Mouse (Mus musculus) lung, adult 18-20 months (tissue): ENCODE results near the gene Cdh20.

ENCODE experiments used
- DNase-seq, 2 experiments: peaks; one replicate each; pipeline ENCODE4 v3.0.0; 2022; ENCODE audit warnings: mixed read lengths in 2 of 2

Gene Cdh20

DNA sequence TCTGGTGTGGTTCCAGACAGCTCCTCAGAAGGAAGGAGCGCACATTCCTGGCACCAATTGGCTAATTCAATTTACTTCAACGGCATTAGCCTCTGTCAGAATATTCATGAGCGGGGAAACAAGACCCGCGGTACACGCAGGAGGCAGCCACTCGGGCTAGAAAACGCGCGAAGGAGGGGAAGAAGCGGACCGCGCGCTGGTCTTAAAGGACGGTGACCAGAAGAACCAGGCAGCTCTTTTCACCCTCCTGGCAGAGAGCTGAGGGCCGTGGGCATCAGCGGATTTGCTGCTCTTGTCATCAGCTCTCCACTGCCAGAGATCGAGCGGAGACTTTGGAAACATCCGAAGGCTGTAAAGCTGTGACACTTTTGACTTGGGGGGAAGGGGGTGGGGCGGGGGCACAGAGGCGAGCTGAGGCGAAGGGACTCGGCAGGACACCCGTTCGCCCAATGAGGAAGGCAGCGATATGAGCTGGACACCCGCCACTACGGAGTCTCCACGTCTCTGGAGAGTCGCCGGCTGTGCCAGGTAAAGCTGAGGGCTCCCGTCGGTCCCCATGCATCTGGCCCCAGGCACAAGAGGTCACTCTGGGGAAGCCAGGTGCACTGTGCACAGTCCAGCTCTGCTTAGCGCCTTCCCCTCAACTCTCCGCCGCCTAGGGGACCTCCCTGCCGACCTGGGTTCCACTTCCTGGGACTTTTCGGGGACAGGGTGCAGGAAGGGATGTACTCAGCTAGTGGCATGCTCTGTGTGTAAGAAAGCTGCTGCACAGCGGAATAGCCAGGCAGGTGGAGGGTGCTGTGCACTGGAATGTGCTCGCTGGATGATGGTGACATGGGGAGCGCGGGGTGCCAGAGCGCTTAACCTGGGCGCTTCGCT, at the start of gene Cdh20:
Gene Cdh20 (plus strand): TSS at position 159 of the 879 bp plus-strand sequence.
- no peak for DNase-seq

DNA sequence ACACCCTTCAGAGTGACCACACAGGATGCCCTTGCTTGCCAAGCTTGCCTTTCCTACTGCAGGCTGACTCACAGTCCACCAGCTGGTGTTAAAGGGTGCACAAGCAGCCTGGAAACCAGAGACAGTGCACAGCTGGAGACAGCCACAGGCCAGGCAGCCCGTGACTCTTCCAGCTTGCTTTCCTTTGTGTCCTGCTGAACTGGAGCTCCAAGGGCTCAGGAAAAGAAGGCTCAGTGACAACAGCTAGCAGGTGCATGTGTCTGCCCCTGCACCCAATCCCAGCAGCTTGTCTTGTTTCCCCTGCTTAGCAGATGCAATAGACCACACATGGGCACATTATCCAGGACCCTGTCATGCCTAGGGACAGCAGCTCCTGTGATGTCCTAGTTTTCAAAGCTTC, 21.5 kb upstream of the Cdh20 start:
- DNase-seq, result no peak

DNA sequence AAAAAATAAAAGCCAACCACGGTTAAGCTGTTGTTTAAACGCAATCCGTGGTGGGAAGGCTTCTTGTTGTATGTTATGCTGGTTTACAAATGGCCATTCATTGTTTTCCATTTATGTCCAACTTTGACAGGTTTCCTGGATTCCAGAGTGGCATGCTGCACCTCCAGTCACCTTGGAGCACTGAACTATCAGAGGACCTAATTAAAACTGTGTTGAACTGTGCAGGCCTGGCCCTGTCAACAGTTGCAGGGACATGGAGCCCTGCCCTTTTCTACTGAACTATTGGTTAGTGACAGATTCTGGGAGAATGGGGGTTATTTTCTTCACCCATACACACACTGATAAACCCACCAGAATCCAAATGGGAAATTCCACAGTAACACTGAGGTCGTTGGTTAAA, 20.9 kb upstream of the Cdh20 start:
- DNase-seq, result no peak

DNA sequence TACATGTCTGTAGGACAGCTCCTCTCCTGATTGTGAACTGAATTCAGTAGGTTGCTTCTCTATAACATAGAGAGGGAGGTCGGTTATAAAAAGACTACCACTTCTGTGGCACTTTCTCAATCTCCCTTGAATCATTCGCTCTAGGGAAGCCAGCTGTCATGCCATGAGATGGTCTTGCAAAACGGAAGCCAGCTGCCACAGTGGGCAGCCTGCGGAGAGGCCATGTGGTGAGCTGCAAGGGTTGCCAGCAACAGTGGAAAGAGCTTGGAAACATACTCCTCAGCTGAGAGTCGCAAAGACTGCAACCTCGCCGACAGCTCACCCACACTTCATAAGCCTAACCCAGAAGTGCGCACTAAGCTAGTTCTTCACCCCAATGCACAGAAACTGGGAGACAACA, 13.8 kb upstream of the Cdh20 start:
- no peak for DNase-seq

DNA sequence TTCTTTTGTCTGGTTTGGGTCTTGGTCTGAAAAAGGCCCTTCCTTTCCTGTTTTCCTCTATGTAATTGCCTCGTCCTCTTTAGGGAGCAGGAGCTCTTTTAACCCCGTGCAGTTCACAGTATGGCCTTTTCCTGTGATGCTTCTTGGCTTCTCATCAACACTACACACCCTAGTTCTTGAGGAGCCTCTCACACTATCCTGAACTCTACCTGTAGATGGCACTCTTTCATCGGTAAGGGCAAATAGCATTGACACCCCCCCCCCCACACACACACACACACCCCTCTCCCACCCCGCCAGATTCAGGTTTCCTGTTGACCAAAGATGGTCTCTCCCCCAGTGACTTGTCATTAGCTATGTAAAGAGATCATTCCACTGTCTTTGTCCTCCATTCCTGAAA, 12.4 kb upstream of the Cdh20 start:
- no peak for DNase-seq

DNA sequence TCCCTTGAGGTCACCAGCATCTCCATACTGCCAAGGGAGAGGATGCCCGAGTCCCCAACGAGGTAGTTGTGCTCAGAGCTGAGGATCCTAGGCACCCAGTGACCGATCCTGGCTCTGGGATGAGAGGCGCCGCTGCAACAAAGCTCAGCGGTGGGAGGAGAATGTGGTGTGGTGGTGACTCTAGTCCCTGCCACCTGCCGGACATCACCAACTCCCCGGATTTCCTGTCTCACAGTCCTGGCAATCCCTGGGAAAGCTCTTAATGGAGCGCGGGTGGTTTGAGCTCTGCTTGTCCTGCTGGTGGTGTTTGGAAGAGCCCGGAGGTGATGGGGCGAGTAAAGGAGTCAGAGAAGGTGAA, 900 bp downstream of the Cdh20 start:
- DNase-seq, result no peak

DNA sequence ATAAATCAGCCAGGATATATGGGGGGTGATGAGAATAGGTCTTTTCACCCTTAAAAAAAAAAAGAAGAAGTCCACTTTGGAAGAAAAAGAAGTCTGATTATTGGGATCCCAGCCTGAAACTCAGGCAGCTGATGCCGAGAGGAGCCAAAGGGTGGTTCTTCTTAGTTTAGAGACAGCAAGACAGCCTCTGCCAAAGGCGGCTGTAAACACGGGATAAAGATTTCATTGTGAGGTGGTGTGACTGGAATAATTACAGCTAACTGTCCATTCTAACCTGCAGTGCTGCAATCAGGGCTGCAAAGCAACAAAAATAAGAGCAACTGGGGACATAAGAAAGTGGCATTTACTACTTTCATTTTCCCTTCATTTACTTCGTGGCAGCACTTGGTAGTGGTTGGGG, 3.6 kb downstream of the Cdh20 start:
- DNase-seq, result no peak

DNA sequence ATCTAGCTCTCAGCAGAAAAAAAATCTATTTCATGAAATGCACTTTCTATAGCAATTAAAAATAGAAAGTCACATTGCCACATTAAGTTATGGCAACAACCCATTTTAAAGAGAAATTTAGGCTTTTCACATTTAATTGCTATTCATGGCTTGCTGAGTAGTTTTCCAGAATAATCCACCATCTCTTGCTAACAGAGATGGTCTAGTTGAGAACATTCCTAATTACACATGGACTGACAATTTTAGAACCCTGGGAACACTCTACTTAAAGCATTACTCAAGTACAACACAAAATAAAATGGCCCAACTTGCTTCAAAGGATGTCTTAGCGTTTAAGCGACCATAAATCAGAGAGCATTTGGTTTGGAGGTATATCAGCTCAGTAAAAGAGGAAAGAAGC, 4.9 kb downstream of the Cdh20 start:
- DNase-seq, result no peak

DNA sequence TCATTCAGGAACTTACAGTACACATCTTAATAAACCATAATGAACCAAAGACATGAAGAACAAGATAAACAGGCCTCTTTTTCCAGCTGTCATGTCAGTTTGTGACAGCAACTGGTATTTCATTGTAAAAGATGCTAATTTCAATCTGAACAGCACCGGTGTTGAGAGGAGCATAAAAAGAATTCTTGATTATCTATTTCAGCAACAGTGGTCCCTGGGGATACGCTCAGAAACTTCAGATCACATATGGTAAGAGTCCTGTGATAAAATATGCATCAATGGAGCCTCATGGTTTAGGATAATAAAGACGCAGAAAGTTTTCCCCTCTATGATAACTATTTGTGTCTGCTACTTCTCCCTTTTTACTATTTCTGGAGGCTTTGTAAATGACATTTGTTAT, 25.2 kb downstream of the Cdh20 start:
- no peak for DNase-seq

DNA sequence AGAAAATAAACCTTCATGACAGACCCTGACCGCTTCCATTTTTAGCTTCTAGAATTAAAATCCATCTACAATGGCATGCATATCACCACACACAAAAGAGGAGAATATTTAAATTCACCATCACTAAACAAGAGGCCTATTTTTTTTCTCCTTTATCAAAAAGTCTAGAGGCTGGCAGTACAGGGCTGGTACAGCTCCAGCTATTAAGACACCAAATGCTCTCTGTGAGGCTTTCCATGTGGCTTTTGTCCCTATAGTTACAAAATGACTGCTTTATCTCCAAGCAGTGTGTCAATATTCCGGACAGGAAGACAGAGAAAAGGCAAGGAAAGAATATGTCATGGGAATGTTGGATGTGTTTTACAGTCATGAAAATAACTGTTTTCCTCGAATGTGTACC, 27.8 kb downstream of the Cdh20 start:
- no peak for DNase-seq

DNA sequence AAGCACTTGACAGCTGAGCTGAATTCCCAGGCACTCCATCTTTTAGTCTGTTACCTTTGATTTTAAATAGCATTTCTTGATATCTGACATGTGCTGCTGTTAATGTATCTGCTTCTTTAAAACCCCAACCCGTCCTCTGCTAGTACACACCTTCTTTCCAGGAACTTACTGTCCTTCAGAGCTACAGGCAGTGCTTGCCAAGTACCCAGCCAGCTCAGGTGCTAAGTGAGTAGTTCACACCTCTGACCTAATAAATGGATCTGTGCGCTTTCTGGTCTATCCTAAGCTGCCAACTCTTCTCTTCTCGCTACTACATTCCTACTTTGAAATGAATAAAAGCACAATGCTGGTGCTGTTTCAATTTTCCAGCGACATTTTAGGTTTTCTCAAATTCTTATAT, 28.8 kb downstream of the Cdh20 start:
- DNase-seq, result no peak

DNA sequence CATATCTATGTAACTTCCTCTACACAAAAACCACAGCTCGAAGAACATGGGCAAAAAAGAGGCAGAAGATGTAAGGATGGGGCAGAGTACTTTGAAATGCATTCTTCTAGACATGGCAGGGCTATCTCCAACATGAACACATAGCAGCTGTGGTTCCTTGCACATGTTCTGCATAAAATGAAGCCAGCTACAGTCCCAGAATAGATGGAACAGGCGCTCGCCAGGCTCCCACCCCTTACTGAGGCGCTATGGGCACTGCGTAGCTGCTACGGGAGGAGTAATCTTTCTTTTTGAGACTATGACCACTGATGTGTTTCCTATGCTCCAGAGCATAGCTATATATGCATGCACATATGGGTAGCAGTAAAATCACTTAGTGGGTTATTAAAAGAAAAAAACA, 36.4 kb downstream of the Cdh20 start:
- DNase-seq, result no peak

DNA sequence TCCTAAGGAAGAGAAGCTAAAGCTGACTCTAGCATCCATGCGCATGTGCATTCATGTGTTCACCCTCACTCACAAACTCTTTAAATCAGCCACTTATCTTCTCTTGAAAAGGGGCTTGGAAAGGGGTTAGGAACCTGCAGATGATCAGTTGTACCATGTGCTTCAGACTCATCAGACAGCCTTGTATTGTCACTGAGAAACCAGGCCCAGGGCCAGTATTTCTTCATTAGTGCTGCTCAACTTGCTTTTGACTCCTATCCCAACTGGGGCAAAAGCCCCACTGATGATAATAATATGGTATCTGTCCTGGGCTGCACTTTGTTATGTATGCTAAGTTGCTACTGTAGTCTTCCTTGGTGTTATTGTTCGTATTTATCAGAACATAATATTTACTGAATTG, 38.9 kb downstream of the Cdh20 start:
- no peak for DNase-seq

DNA sequence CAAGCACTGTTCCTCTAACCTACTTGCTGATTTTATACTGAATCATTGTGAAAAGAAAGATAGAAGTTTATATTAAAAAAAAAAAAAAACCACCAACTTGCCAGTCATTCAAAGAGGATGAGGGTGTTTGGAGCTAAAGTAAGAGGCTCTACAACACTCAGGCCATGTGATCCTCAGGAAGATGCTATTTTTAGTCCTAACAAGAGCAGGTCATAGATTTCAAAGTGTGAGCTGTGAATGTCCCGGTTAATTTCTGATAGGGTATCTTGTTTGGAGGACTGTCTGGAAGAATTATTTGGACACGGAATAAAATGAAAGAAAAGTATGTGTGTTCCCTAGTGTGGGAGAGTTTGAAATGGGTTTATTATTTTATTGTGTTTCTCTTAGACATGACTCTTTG, 49.2 kb downstream of the Cdh20 start:
- no peak for DNase-seq

DNA sequence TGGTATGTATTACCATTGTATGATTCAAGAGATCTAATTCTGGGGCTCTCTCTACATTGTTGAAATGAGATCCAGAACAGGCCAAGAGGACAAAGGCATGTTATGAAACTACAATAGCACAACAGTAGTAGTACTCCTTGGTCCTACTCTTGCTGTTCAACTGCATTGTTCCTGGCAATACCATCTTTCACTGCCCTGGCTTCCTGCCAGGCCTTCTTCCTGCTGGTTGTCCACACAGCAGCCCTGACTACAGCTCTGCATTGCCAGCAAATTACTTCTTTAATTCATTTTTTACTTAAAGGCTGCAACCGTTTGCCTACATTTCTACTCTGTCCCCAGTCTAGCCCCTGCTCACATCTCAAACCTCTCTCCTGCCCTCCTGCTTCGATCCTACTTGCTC, 59.8 kb downstream of the Cdh20 start:
- DNase-seq, result no peak

DNA sequence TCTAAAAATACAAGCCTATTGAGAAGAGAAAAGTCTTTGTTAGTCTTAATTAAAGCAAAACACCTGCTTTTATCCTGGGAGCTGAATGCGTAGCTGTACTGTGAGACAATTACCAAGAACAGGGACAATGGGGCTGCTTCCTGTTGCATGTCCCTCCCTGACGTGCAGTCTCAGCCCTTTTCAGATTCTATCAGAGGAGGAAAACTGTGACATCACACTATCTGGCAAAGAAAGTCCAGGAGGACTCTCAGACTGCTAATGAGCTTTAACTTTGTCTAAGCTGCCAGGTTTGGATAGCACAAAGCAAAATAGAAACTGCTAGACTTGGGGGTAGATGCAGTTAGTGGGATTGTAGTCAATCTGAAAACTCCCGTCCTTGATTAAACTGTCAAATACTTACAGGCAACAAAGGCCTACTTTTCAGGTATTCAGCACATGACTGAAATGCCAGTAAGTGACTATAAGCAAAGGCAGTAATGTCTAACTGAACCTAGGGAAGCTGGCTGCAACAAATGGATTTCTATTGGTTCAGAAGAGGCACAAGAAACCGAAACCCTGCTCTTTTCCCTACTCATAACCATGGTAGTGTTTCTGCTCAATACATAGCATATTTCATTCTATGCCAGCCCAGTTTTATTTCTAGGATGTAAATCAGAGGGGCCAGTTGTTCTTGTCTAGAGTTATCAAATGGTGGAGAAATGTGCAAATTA, 70.0 kb downstream of the Cdh20 start:
- DNase-seq, result no peak

DNA sequence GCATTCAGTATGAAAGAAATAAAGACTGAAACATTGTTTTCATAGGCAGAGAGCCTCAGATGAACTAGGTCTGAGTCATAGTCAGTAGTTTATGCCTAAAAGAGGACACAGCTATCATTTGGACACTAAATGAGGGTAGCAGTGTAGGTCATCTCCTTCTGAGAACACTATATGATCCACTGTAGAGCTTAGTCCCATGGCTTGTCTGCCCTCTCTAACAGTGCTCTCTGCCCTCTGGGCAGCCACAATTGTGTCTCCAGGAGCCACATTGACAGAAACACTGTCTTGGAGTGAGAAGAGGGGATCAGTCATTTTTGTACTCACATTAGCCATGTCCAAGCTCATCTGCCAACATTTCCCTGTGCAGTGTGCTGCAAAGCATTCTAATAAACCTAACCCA, 70.7 kb downstream of the Cdh20 start:
- DNase-seq, result no peak

DNA sequence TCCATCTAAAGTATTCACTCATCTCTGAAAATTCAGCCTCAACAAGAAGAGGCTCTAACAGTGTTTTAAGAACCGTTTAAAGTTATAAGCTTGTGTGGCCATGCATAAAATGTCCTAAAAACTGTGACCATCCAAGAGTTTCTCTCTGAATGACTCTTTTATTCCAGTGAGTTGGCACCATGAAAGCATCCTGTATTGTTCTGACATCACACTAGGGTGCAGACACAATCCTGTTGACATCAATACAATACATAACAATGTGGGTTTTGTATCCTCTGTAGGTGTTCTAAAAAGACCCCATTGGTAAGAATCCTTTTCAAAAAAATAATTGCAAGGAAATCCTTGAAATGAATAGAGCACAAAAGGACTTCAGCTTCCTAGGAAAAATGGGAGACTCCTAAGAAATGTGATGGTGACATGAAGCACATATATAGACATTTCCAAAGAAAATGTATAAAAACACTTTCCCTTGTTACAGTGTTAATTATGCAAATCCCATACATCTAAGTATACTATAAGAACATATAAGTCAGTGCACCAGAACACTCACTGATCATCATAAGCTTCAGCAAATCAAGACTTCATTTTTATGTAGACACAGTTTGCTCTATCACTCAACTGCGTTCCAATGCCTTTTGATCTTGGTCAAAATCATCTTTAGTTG, 80.1 kb downstream of the Cdh20 start:
- DNase-seq, result no peak

DNA sequence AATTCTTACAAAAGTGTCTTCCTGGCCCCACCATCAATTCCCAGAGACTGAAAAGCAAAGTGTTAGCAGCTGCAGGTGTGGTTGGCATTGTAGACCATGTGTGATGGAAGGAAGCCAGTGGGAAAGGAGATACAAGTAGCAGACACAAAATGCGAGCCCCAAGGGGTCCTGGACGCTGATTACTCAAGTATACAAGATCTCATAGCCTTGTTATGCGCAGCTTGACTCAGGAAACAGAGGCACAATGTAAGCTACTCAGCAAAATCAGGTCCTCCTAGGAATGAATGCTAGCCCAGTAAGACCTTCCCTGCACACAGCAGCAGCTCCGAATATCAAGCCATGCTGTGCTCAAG, 80.6 kb downstream of the Cdh20 start:
- no peak for DNase-seq

DNA sequence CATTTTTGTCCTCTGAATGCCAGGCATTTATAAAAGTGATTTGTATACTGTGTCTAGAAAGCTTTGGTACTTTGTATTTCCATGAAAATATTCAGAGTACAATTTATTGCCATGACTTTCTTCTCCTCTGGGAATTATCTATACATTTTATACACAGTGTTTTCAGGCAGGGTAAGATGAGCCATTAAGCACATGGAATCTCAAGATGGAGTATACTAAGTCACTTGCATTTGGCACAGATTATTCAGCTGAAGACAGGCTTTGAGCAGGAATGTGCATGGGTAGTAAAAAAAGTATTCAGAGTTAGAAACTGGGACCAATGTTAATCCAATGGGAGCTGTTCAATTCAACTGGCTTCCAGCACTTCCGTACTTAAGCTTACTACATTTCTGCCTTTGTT, 109.1 kb downstream of the Cdh20 start:
- no peak for DNase-seq

DNA sequence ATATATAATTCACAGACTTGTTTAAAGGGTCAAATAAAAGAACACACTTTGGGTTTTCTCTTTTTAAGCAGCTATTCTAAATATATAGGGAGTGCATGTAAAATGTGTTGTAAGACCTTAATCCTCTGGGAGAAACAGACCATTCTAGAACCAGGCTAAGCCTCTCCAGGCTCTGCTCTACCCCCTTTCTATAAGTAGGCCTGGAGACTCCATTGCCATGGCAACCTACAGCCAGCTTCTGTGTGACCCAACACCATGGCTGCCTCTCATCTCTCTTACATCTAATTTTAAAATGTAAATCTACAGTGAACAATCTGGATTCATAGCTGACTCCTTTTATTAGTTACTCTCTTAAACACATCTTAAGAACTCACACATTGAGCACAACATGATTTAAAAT, 133.5 kb downstream of the Cdh20 start:
- no peak for DNase-seq

DNA sequence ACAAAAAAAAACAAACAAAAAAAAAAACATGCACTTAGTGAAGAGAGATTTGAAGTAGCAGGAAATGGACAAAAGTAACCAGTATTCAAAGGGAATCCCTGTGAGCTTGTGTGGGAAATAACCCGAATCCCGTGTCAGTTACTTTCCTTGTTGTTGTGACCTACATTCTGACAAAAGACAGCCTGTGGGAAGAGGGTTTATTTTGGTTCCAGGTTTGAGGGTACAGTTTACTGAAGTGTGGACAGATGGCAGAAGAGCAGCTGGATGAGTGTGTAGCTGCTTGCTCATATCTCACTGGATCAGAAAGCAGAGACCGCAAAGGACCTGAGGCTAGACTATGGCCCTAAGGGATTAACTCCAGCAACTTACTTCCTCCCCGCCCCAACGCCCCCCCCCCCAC, 135.1 kb downstream of the Cdh20 start:
- DNase-seq, result no peak

DNA sequence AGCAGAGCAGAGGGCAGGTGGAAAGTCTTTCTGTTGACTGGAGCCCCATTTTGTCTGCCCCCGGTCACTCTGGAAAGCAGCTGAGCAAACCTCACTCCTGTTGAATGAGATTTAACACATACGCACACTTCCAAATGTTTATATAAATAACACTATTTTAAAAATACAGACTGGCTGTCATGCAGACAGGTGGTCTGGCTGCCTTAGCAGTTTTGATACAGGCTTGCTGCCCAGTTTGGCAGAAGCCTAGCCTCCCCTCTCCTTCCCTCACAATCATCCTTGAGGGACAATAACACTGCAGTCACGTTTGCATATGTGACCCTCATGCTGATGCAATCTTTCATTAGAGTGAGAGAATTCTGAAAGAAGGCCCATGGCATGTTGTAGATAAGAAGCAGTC, 144.1 kb downstream of the Cdh20 start:
- DNase-seq, result no peak

DNA sequence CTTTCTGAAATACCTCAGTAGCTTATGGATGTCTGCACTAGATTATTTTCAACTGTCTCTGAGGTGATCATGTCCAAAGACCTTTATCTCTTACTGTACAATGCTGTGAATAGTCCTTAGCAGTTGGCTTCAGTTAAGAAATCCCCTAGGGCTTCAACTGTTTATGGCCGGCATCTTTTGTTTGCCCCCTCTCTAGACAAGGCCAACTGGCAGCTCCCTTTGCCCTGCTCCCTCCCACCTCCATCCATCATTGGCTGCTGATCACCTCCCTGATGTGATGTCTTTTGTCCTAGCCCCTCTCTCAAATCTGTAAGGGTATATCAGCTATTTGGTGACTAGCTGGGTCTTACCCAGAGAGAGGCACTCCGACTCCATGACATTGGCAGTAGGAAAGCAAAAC, 148.2 kb downstream of the Cdh20 start:
- no peak for DNase-seq
